Mouse (Mus musculus): ENCODE results near the gene Ccl6. TPM values are rescaled to one million over a fixed set of nuclear protein-coding genes. Genes with fewer than 3 reads are reported as not detected.

Gene Ccl6
- polyA plus RNA-seq, 1 experiment, result not detected

DNA sequence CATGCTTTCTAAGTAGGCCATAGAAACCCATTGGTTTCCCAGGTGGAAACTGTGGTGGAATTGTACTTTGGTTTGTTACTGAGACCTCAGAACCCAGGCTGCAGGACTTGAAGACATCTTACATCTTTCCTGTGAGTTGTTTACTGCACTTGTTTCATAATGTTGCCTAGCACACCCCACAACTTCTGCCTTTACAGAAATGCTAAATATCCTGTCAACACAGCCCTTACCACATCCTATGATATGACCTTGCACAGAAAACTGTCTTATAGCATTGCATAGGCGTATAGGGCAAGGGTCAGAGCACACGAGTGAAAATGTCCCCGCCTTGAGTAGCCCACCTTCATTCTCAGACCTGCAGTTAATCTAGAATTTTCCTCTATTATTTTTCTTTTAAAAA lies 12.6 kb upstream of the Ccl6 start:
- TF ChIP-seq GATA1 (IDR thresholded peaks at IDR 0.05; ENCODE audit: low read length), result no peak

DNA sequence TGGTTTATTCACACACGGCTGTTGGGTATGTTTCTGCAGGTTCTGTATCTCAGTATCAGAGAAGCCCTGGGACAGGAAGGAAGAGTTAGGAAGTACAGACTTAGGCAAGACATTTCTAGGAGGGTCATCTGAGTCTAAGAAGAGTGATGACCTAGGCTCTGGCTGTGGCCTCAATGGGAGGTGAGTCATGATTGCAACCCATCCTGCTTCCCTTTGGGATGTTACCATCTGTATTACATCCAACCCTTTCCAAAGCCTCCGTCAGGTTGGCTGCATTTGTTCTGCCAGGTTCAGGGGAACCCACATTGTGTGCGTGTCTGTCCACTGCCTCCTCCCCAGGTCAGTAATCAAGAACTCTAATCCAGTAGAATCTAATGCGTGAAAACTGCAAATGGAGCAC lies 11.8 kb upstream of the Ccl6 start:
- TF ChIP-seq GATA1 (IDR thresholded peaks at IDR 0.05; ENCODE audit: low read length), result no peak

DNA sequence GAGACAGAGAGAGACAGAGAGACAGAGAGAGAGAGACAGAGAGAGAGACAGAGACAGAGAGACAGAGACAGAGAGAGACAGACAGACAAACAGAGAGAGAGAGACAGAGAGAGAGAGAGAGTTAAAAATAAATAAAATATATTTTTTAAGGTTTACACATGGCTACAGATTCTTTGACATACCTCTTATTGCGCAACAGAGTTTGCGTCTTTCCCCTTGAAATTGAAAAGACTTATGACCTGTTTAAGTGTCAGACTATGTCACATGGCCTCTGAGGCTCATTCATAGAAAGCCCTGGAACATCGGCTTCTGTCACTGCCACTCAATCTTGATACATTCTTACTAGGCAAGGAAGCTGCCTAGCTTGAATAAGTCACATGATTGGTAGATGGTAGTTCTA lies 10.5 kb upstream of the Ccl6 start:
- no peak for TF ChIP-seq GATA1 (IDR thresholded peaks at IDR 0.05; ENCODE audit: low read length)

DNA sequence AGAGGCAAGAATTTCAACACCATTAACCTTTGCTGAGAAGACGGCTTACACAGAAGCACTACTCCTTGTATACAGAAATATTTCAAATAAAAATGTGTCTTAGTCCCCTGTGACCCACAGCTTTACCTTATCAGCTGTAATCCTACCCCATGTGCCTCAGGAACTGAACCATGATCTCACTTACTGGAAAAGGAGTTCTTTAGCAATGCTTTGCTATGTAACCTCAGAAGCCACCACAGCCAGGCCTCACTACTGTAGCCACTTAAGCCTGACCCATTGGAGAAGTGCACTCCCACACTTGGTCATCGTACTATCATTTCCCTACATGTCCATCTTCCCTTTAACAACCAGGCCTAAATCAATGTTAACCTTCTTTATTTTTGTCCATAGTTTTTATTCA lies 7.7 kb upstream of the Ccl6 start:
- TF ChIP-seq GATA1 (IDR thresholded peaks at IDR 0.05; ENCODE audit: low read length), result no peak

DNA sequence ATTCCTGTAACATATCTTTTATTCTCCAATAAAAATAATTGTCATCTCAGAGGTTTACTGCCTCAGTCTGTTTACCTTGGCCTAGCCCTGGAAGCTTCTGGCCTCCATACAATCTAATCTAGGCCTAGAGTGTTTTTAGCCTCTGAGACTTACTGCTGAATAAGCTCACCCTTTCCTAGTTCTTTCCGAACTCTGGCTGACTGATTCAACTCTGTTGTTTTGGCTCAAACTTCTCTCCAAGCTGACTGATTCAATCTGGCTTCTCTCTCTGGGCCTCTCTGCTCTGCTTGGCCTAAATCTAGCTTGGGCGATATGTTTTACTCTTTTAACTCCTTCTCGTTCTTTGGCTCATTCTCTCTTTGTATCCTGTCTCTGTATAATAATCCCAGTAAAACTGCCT lies 6.1 kb upstream of the Ccl6 start:
- no peak for TF ChIP-seq GATA1 (IDR thresholded peaks at IDR 0.05; ENCODE audit: low read length)

DNA sequence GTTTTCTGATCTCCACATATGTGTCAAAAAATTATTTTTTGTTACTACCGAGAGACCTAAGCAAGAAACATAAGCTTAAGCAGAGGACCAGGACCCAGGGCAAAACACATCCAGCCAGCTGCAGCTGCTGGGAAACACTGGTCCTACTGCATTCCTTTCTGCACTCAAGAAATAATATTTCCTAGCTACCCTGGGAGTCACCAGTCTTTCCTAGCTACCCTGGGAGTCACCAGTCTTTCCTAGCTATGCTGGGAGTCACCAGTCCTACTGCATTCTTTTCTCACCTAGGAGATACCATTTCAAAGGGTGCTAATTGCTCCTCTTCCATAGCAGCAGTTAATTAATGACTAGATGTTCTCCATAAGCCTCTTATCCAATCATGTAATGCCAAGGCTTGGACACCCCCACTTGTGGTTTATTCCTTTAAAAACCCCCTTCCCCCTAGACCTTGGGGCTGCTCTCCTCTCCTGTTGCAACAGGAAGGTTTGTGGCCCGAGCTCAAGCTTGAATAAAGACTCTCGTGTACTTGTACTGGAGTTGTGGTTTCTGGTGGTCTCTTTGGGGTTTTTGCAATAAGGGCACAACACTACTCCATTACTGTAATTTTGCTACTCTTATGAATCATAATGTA lies 5.4 kb upstream of the Ccl6 start:
- no peak for TF ChIP-seq GATA1 (IDR thresholded peaks at IDR 0.05; ENCODE audit: low read length)

DNA sequence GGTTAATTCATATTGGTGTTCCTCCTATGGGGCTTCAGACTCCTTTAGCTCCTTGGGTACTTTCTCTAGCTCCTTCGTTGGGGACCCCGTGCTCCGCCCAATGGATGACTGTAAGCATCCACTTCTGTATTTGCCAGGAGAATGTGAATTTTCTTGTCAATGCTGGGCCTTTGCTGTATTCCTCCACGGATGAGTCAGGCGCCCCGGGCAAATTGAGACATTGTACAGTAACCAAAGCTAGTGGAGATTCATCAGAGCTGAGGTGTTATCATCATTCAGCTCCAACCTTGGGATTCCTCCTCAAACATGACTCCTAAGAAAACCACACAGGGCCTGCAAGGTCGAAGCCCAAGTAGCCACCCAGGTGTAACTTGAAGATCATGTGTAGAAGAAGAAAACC lies 4.9 kb upstream of the Ccl6 start:
- no peak for TF ChIP-seq GATA1 (IDR thresholded peaks at IDR 0.05; ENCODE audit: low read length)

DNA sequence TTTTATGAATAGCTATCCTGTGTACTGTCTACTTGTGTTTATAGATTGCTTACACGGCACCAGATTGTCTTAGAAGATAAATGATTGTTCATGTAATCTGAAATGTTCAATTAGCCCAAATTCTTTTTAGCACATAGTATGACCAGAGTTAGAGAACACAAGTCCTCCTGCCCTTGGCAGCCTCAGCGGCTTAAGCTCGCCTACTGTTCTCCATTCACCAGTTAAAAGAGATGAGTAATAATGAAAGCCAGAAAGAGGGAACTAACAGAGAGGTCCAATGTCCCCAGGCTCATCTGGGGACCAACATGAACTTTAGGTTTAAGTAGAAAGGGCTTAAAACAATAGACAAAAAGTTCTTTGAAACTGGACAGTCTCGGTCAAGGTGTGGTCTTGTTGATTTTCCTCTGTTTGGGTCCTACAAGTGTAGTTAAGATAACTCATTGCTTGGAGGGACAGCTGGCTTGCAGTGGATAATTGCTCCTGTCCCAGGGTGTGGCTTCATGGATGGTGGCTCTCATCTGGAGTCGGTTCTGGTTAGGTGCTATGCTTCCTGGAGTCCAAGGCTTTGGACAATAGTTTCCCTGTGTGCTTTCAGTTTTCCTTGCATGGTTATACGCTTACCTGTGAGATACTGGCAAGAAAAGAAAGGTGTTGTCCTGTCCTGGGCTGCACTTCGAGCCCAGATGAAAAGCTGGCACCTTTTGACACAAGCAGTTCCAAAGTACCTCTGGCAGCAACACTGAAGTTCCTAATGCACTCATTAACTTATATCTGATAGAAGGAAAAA lies 3.0 kb upstream of the Ccl6 start:
- TF ChIP-seq GATA1 (IDR thresholded peaks at IDR 0.05; ENCODE audit: low read length), result no peak

DNA sequence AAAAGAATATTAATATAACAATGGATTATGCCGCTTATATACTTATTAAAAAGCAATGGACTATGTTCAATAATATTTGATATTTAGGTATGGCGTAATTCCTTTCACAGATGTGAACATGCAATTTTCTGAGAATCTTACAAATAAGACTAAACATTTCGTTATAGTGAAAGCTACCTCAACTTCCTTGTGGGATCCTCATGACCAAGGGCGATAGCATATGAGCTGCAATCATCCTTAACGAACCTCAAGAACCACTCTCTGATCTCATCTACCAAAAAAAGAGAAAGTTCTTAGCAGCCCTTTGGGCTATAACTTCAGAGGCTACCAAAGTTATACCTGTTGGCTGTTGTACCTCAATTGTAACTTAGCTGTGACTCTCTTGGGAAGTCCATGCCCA lies 566 bp upstream of the Ccl6 start:
- no peak for TF ChIP-seq GATA1 (IDR thresholded peaks at IDR 0.05; ENCODE audit: low read length)

DNA sequence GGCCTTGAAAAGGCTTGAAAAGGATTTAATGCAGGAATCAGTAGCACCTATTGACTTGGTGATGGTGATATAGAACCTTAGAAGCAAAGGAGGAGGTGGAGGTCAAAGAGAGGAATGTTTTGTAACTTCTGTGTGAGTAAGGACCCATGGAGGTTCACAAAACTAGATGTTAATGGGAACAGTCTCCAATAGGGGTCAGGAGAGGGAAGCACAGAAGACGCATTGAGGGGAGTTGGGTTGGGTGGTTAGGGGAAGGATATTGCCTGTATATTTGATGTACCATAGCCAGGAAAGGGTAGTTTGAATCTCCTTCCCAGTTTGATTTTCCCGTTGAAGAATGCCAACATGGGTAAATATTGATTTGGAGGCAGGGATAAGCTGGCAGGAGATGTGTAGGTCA lies 8.7 kb downstream of the Ccl6 start:
- no peak for TF ChIP-seq GATA1 (IDR thresholded peaks at IDR 0.05; ENCODE audit: low read length)

DNA sequence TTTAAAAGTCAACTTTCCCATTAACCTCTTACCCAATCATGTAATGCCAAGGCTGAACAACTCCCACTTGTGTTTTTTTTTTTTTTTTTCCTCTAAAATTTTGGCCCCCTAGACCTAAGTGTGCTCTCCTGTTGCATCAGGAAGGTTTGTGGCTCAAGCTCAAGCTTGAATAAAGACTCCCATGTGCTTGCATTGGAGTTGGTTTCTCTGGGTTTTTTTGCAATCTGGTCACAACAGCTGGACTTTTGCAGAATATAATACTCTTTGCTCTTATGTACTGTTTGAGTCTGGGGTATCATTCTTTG lies 9.5 kb downstream of the Ccl6 start:
- TF ChIP-seq GATA1 (IDR thresholded peaks at IDR 0.05; ENCODE audit: low read length), result no peak

DNA sequence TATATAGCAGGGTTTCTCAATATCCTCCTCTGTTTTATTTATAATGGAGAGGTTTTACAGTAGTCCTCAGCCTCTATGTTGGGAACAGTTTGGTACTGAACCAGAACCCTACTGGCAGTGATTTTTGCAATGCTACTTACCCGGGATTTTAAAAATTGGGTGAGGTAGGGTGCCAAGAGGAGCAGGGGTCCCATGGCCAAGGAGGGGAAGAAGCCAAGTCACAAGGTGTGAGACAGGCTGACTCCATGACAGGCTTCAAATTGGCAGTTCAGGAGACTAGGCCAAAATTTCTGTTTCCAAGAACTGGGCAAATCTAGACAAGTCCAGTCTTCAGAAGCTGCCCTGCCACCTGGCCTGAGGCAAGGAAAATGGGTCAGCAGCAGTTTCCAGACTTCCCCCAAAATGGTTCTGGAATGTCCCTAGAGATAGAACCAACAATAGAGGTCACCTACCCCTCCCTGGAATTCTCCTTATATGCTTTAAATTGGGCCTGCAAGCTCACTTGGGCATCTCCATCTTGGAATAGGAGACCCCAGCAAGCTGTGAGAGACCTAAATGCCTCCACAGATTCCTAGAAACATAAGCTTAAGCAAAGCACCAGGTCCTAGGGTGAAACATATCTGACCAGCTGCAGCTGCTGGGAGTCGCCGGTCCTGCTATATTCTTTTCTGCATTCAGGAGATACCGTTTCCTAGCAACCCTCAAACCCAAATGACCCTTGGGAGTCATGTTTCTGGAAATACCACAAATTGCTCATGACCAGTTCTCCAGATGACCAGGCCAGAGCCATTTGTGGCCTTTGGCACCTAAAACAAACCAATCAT lies 10.0 kb downstream of the Ccl6 start:
- TF ChIP-seq GATA1 (IDR thresholded peaks at IDR 0.05; ENCODE audit: low read length), result no peak

DNA sequence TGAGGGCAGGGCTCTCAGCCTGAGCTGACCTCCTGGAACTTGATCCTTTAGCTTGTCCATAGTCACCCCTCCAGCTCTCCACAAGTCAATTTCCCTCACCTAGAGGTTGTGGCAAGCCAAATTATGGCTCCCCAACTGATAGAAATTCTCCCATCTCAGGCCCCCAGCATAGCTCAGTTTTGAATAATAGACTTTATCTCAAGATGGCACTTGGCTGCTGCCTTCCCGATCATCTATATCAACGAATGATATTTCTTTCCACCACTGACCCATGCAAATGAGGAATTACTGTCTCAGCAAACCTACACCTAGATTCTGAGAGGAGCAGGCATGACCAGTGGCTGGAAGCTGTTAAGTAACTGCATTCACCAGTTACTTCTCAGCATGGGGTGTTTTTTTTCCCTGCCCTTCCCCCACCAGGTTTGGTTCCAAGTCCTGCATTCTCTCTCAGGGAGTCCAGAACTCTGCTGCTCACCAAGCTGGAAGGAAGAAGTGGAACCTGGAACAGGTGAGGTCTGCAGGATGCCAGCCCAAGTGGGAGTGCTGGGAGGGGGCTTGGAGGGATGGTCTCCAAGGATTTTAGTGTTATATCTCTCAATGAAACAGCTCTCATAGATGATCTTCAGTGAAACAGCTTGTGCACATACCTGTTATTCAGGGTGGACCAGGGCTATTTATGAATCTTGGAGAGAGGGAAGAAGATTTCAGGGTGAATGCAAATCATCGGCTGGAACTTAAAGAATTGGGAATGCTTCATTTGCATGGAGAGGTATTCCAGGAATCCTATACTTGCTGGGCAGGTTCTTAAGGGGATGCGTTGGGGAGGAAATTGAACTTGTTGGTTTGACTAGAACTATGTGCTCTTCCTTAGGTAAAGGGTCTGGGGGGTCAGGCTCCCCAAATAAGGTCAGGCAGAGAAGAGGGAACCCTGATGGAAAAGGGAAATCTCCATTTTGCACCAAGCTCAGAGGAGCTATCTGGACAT lies 11.0 kb downstream of the Ccl6 start:
- no peak for TF ChIP-seq GATA1 (IDR thresholded peaks at IDR 0.05; ENCODE audit: low read length)

DNA sequence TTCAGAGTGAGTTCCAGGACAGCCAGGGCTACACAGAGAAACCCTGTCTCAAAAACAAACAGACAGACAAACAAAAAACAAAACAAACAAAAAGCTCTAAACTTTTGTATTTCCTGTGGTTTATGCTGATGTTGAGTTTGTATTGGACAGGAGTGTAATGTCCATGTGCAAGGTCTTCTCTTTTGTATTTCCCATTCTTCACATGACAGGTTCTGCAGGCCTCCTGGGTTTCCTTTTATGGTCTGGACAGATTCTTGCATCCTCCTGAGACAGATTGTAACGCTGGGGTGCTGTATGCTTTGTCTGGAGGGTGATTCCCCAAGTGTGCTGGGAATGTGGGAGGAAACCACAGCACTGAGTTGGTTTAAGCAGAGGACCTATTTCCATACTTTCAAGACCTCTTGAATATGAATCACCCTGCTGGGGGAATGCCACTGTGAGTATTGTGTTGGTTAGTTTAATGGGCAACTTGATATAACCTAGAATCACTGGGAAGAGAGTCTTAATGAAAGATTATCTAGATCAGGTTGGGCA lies 12.1 kb downstream of the Ccl6 start:
- no peak for TF ChIP-seq GATA1 (IDR thresholded peaks at IDR 0.05; ENCODE audit: low read length)

DNA sequence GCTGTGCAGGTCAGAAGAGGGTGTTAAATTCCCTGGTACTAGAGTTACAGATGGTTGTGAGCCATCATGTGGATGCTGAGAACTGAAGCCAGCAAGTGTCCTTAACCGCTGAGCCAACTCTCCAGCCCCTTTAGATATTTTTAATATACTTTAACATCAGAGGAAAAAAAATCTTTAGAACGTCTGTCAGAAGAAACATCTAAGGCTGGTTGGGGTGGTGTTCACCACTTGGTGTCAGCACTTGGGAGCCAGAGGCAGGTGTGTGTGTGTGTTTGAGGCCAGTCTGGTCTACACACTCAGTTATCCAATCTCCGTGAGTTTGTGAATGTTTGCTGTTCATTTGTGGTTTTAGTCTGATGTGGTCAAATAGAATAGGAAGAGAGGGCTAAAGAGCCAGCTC lies 13.9 kb downstream of the Ccl6 start:
- no peak for TF ChIP-seq GATA1 (IDR thresholded peaks at IDR 0.05; ENCODE audit: low read length)

Measured in G1E-ER4 (cell line).